Mouse (Mus musculus) frontal cortex, postnatal 14 days (tissue): ENCODE data around the gene Flnc.
A peak's percentile ranks its signal among the peaks of the same experiment; 100 is the strongest.

Source experiments
- DNase-seq, 2 experiments: peaks; one replicate each; pipeline ENCODE4 v3.0.0; 2022; ENCODE audit warnings: low spot score in 2 of 2

Gene Flnc

DNA sequence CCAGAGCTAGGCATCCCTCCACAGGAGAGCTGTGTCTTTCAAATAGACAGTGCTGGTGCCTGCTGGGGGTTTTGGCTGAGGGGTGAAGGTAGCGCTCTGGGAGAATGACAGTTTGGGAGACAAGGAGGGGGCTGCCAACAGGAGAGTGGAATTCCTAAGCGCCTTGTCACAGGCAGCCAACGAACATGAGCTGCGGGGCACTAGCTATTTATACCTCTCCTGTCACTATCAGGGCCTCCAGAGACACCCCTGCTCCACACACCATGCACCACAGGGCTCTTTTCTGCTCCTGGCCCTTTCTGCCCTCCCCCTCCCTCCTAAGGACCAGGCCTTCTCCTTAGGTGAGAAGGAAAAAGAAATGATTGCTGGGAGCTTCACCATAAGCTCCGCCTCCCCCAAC is 1.6 kb upstream of the Flnc start:
- no peak for DNase-seq

DNA sequence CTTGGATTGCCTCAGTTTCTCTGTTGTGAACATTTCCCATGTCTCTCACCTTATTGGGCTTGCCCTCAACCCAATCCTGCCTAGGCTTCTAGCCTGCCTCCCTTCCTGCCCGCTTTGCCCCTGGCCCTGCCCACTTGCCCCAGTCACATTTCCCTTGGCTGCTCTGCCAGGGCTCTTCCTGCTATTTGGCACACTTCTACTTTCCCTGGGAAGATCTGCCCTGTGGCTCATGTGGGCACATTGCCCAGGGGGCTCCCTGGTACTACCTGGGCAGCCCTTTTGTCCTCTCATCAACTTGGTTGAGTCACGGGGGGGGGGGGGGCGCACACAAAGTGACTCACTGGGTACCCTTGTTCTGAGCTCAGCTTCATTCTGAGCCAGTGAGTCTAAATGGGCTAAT is 900 bp upstream of the Flnc start:
- DNase-seq: no peak

DNA sequence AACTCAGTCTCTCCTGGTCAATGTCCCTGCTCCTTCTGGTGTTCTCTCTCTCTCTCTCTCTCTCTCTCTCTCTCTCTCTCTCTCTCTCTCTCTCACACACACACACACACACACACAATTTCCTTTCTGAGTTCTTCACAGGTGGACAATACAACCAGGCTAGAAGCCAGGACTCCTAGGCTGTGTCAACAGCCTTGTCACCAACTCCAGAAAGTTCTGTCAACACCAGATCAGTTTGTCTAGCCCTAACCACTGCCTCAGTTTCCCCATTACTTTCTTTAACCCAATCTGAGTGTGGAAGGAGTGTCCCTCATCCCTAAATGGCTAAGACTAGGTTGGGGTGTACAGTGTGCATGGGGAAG is 399 bp upstream of the Flnc start:
- no peak for DNase-seq

DNA sequence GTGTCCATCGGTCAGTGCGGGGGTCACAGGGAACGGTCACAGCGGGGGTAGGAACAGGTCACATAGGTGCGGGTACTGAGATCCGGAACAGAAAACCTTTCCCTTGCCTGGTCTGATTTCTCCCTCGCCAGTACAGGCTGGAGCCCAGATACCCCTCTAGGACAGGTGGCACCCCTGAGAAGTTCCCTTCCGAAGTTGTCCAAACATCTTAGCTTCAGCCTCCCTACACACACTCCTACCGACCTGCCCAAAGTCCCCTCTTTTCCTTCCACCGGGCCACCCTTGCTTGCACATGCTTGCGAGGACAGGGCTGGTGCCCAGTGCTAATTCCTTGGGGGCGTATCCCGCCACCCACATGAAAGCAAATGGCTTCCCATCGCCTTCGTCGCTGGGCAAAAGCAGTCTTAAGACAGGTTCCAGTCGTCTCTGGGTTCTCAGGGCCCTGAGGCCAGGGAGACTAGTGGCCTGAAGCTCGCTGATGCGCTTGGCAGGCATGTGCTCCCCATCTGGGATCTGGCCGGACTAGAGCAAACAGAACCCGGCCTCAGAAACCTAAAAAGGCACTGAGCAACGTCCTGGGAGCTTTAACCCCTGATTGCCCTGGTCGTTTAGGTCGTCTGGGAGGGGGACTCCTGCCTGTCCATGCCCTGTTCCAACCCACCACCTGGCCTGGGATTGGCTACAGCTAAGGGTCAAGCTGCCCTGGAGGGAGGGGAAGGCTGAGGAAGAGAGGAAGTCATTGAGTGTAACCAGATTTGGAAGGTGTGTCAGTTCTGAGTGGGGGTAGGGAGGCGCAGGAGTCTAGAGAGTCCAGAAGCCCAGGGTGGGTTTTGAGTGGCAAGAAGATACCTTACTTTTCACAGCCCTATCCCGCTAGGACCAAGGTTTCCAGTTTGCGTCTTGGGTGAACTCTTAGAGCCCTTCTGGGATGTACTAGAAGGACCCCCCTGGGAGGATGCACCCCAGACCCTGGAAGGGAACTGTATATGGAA is 1.0 kb downstream of the Flnc start:
- DNase-seq: no peak

DNA sequence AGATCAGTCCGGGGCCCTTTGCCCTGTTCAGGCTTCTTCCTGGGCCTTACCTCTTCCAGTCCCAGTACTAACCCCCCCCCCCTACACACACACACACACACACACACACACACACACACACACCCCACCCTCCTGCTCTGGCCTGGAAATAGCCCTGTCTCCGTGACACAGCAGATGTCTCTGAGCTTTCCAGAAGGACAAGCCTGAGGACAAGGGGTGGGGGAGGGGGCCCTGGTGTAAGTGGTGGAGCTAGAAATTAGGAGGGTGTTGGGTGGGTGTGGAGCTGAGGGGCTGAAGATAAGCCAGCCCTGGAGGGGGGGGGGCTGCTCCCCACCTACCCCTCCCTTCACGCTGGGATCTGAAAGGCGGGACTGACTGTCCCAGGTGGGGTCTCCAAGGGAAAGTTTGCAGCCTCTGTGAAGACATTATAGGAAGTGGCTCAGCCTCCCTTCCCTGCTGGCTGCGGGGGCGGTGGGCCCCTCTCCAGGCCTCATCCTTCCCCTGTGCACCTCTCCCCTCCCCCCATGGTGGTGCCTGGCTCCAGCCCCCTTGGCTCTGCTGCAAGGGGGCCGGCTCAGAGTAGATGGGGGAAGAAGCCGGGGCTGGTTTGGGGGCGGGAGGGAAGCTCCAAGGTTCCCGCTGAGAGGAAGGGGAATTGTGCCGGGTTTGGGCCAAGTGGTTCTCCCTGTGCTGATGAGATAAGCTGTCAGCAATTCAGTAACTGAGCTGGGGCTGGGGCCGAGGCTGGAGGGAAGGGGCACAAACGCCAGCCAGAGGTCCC is 2.0 kb downstream of the Flnc start:
- DNase-seq: no peak

DNA sequence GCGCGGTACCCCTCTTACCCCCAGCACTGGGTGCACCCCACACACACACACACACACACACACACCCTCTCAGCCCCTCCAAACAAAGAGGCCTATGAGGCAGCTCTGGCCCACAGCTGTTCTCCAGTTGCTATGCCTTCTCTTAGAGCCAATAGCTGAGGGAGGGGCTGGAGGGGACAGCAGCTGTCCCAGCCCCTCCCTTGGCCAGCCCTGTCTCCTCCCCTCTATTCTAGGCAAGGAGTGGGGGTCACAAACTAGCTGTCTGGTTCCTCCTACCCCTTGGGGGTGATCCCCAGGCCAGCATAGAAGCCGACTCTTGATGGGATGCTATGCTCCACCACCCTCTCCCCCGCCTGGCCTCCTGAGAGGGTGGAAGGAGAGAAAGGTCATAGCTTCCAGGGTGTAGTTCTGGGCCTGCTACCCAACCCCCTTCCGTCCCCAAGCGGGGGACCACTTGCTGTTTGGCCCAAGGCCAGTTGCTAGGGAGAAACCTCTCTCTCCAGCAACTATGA is 2.9 kb downstream of the Flnc start:
- no peak for DNase-seq

DNA sequence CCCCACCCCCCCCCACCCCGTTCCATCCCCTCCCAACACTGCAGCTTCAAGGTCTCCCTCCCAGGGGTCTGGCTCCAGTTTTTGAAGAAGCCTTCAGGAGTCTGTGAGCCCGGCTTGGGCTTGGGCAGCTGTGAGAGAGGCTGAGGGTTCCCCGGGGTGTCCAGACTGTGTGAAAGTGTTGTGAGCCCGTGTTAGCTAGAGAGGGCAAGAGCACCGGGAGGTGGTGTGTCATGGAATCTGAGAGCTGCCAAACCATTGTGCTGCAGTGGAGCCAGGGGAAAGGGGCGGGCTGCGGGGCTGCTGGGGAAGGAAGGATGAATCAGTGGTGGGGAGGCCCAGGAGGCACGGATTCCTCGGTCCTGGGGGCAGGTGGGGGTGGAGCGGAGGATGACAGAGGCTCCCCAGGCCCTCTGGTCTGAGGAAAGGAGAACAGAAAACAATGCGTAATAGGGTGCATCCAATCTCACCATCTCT is 3.4 kb downstream of the Flnc start:
- DNase-seq: no peak

DNA sequence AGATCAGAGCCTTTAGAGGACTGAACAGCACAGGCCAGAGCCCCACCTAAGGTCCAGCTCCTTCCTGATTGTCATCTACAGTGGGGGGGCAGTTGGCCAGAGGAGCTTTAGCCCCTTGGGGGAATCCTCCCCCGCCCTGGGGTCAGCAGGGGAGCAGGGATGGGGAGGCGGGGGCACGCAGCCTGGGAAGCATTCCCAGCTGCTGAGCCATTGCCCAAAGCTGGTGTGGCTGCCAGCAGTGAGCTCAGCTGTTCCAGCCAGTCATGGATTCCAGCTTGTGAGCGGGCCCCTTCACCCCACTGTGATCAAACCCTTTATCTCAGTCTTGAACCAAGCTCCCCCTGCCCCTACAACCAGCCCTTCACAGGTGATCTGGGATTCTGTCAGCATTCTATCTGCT is 6.2 kb downstream of the Flnc start:
- no peak for DNase-seq

DNA sequence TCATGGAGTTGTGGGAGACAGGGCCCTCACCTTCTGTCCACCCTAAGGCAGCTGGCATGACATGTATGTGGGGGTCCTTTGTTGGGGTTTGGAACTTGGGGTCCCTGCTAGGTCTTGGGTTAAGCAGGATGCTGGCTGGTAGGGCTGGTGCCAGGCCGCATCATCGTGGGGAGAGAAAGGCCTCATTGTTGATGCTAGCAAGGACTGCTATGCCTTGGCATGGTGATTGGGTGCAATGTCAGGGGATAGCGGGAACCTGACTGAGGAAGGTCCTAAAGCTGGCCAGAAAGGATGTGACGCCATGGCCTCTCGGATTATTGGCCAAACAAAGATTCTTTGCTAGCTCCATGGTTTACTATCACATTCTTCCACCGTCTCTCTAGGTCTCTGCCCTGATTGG is 6.7 kb downstream of the Flnc start:
- no peak for DNase-seq

DNA sequence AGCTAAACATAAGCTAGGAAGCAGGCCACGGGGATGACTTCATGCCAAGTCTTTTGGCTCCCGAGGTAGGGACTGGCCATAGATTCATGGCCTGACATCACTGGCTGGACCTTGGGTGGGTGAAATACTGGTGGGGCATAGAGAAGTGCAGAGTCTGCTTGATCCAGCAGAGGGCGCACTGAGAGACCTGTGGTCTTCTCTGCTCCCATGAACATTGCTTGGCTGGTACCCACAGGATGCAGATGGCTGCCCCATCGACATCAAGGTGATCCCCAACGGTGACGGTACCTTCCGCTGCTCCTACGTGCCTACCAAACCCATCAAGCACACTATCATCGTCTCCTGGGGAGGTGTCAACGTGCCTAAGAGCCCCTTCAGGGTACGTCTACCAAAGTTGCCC is 11.7 kb downstream of the Flnc start:
- DNase-seq: no peak

DNA sequence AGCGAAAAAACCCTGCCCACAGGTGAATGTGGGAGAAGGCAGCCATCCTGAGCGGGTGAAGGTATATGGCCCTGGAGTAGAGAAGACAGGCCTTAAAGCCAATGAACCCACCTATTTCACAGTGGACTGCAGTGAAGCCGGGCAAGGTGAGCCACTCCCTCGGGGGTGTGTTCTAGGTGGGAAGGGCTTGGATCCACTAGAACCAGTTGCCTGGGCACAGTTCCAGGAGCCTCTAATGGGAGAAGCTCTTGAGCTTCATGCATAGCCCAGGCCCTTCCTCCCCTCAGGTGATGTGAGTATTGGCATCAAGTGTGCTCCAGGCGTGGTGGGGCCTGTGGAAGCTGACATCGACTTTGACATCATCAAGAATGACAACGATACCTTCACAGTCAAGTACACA is 12.3 kb downstream of the Flnc start:
- no peak for DNase-seq

DNA sequence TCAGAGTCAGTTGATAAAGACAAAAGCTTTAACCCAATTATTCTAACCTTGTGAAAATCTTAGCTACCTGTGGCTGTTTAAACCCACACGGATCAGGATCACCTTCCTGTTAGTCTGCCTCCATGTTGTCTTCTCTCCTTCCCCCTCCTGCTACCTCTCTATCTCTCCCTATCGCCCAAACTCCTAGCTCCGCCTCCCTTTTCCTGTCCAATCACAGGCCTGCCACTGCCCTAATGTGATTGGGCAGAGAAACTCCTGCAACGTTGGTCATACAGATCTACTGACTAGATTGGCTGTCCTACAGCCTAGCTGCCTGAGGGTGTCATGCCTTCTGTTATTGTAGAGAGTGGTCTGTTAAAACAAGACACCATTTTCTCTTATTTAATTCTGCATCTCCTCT is 16.8 kb downstream of the Flnc start:
- no peak for DNase-seq

DNA sequence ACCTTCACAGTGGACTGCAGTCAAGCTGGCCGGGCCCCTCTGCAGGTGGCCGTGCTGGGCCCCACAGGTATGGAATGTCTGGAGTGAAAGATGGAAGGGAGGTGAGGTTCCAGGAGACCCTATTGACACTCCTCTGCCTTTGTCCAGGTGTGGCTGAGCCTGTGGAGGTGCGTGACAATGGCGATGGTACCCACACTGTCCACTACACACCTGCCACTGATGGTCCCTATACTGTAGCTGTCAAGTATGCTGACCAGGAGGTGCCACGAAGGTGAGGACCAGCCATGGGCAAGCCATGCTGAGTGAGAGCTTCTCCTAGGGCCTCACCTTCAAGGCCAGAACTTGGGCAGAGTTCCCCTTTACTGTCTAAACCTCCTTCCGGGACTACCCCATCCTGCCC is 17.6 kb downstream of the Flnc start:
- no peak for DNase-seq

DNA sequence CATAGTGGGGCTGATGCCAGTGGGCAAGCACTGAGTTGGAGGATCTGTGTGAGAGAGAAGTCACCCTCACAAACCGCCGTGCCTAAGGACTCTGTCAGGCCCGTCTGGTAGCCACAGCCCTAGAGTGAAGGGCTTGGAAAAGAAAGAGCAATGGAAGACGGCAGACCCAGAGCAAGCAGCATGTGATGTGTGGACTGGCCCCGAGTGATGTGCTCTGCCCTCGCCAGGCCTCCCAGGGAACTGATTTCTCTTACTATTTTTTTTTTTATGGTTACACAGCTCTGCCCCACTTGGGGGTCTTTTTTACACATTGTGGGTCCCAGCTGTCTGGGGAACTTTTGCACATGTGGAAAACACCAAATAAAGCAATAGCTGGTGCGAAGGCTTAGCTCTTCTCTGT is 28.4 kb downstream of the Flnc start:
- no peak for DNase-seq

DNA sequence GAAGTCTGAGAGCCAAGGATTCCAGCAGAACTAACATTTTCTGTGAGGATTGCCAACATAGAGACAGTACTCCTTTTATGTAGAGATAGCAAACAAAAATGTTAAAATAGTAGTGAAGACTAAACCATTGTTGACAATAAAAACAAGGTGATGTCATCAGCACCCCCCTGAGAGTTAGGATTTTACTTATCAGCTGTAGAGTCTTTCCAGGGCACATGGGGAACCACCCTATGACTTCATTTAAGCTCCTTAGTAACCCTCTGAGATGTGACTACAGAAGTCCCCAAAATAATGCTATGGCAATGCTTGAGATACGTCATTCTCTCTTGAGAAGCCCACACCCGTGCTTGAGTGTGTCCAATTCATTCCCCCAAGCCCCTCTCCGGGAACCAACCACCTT is 30.3 kb downstream of the Flnc start:
- DNase-seq: no peak

DNA sequence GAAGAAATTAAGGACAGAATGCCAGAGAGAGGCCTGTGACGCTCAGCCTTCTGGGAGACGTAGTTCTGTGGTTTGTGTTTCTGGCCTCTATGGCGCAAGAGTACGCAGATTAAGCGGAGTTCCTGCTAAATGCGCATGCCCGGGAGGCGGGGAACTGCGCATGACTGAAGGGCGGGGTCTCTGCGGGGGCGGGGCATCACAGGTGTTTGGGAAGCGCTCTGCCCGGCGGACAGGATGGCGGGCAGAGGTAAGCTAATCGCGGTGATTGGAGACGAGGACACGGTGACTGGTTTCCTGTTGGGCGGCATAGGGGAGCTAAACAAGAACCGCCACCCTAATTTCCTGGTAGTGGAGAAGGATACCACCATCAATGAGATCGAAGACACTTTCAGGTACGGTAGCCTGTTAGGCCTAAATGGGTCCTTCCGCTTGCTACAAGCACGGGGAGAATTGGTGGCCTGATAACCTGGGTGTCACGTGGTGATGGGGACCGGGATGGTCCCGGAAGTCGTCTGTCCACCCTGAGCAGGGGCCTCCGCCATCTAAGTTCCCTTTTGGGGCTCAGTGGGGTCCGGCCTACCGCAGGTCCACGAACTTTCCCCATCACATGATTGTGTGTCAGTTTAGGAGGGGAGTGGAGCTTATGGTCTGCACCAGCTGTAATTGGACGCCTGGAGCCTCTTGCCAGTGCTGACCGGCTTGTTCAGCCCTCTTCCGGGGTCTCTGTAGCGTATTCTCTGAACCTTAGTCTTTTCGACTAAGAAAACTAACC is 34.7 kb downstream of the Flnc start, which contains the start of gene Atp6v1f:
Atp6v1f (plus strand) TSS at position 136 of the 772 bp plus-strand sequence.
- DNase-seq: peak; percentile 82 to 87

DNA sequence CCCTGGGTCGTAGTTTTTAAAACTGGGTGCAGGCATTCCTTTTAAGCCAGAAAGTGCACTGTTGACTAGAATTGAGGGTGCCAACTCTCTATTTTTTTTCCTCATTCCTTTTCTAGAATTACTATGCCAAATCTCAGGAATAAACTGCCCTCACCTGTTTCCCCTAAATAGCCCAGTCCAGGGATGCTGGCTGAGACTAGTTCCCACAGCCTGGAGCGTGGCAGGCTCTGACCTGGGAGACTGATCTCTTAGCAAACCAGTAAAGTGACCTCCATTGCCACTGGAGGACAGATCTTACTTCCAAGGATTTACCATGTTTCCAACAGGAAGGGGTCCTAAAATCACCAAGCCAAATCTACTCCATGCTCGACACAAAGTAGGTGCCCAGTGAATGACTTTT is 35.8 kb downstream of the Flnc start:
- no peak for DNase-seq

DNA sequence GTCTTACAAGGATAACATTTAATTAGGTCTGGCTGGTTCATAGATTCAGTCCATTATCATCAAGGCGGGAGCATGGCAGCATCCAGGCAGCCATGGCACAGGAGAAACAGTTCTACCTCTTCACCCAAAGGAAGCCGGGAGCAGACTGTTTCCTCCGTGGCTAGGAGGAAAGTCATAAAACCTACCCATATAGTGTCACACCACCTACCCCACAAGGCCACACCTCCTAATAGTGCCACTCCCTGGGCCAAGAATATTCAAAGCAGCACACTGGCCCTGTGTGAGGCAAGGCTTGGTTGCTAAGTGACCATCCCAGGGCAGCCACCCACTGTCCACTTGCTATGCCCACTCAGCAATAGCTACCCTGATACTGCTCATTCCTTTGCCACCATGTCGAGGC is 38.1 kb downstream of the Flnc start, which contains the start of gene Atp6v1fnb:
Atp6v1fnb (plus strand) TSS at position 301 of the 400 bp plus-strand sequence.
- DNase-seq: no peak

DNA sequence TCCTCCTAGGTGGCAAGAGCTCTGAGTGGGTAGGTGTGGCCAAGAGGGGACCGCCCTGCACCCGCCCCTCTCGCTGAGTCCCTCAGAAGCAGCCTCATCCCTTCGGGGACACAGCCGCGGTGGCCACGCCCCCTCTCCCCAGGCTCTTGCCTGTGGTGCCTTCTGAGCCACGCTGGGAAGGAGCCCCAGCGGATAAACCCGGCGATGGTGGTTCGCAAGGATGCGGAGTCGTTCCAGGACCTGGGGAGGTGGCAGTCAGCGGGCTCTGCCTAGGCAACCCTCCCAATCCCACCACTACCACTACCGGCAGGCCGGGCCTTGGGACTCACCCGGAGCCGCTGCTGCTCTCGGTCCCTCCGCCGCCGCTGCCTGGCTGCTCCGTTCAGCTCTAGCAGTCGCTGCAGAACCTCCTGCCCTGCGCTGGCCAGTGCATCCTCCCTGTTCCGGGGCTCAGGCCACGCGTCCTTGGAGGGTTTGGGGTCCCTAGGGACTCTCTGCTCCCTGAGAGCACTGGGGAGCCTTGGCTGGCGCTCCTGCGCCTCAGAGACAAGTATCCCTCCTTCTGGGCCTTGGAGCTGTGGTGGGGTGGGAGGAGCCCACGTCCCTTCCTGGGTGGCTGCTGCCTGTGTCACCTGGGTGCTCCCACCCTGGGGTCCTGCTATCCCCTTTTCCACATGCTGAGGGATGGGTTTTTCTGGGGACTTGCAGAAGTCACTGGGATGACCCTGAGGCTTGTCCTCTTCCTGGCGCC is 41.1 kb downstream of the Flnc start:
- peak; percentile 50 to 63 for DNase-seq

DNA sequence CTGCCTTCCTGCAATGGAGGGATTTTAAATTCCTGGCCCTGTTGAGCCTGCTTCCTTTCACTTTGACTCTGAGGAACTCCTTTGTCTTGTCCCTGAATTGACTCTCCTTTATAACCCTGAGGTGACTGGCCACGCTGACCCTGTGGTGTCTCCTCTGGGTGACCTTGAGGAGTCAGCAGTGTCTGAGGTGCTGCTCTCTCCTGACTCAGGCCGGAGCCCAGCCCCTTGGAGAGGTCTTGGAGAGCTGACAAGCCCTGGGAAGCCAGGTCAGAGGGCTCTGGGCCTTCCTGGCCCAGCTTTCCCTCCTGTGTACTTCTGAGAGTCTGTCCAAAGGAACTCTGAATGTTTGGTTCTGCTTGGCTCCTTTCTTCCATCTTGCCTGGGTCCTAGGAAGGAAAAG is 41.7 kb downstream of the Flnc start:
- no peak for DNase-seq

DNA sequence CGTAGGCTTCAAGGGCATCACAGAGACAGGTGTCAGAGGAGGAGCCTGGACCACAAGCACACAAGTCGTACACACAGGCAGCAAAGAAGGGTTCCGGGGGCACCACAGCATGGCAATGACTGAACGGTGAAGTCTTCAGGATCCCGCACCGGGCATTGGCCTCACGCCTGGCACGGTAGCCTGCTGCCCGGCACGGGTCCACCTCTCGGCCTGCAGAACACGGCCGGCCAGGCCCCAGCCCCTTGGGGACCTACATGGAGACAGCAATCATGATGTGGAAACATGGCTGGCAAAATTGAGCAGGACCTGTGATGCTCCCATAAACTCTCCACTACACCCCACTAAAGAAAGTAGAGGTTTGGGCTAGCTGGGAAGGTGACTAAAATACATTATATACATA is 49.6 kb downstream of the Flnc start:
- DNase-seq: no peak
